Comparison of ENCODE assay signal across 8 mouse cellular contexts in the genomic region with DNA sequence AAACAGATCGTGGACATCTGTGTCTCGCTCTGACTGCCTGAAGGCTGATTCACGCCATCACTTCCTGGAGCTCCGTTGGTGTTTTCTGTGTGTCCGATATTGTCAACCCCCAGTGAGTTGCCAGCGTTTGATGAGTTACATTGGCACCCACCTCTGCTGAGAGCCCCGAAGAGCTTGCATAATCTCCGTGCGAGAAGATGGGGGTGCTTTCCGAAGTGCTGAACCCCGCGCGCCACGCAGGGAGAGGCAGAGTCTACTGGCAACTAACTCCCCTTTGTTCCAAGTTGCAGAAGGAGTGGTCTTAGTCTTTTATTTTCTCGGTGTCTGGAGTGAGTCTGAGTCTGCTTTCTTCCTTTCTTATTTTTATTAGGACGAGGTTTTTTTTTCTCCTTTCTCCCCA. TPM values are rescaled to one million over a fixed set of nuclear protein-coding genes. Genes with fewer than 3 reads are reported as not detected.
DNase-seq lines count a peak whose midpoint lies in the region; ATAC-seq lines count a peak whose summit lies in the region.

Gene Rxfp3, minus strand, starts transcription at position 281 of the 400 bp plus-strand sequence.

- no peak within 1 kb of the TSS for H3K27ac ChIP-seq in neural tube, embryonic 14.5 days (ENCODE audit: low read depth, low read length)

- peak within 1 kb of the TSS; percentile 52; the same call in 1 of the 2 replicates for H3K9ac ChIP-seq in neural tube, embryonic 14.5 days (replicated peaks; ENCODE audit: low read depth, low read length)

- DNase-seq in frontal cortex, postnatal 14 days (ENCODE audit: low spot score in 2 of 2) = no peak
- peak; percentile 46 for DNase-seq in testis, postnatal 10 days (ENCODE audit: low spot score)
- DNase-seq in testis, postnatal 14 days (ENCODE audit: low spot score) = no peak
- peak; percentile 34 to 51 for DNase-seq in kidney, postnatal 4 days
- no peak for DNase-seq in c-Kit-positive CD71-positive TER-119-positive erythroid progenitor cells, embryonic 14.5 days (ENCODE audit: low spot score)
- DNase-seq in natural killer cell, adult 2 months (ENCODE audit: low spot score in 2 of 2) = no peak

- H3K36me3 ChIP-seq in neural tube, embryonic 14.5 days (ENCODE audit: control insufficient read depth, insufficient read depth, low read length) = no peaks in the 10 kb centered on the region

- H3K27me3 ChIP-seq in neural tube, embryonic 14.5 days (ENCODE audit: control insufficient read depth, insufficient read depth, low read length) = peaks cover 36% of the 10 kb centered on the region

- 0 out of 2 replicates have a peak, but pooled peaks have one; percentile 9 for ATAC-seq in frontal cortex, adult (ENCODE audit: low TSS enrichment)
- no peak for ATAC-seq in neural tube, embryonic 14.5 days (ENCODE audit: low read depth)

- H3K4me1 ChIP-seq in neural tube, embryonic 14.5 days (ENCODE audit: control insufficient read depth, insufficient read depth, low read length) = peaks cover 18% of the 10 kb centered on the region

- no peaks in the 10 kb centered on the region for H3K9me3 ChIP-seq in neural tube, embryonic 14.5 days (ENCODE audit: control insufficient read depth, low read length)

- peak within 1 kb of the TSS; percentile 70 for H3K4me2 ChIP-seq in neural tube, embryonic 14.5 days (ENCODE audit: low read depth, low read length)

- WGBS in neural tube, embryonic 14.5 days = 3% methylated on average over 16 of the region's 16 CpGs

- peak within 1 kb of the TSS; percentile 27 for H3K4me3 ChIP-seq in neural tube, embryonic 14.5 days (ENCODE audit: low read depth, low read length)

RNA-seq across cellular contexts. Expression of gene Rxfp3, which starts in this region (rescaled TPM):
- 1.2 and 1.7 TPM in 2 replicates for polyA plus RNA-seq in neural tube, embryonic 14.5 days (2014; fragmentation: Nextera tagmentation; extraction: Ambion mirVana)

Comparison
In these comparisons a context has a peak if more than half of its experiments do, and no peak if none do; other contexts are left out.
1. DNase-seq: peak in testis, postnatal 10 days (single experiment) and kidney, postnatal 4 days (2 of 2); none in frontal cortex, postnatal 14 days (0 of 2), testis, postnatal 14 days (single experiment), c-Kit-positive CD71-positive TER-119-positive erythroid progenitor cells, embryonic 14.5 days (single experiment) and natural killer cell, adult 2 months (0 of 2).